Comparison of ENCODE assay signal across 20 mouse cellular contexts in genomic region chr5:46980326-46980725, GRCm38 (mm10).
DNase-seq lines count a peak whose midpoint lies in the region; ATAC-seq and TF ChIP-seq lines count a peak whose summit lies in the region.
"Had no signal": no experiment of that assay in that cellular context is flagged by ENCODE, and none has a peak within 500 bp of the region (broad histone marks: within the 10 kb centered on the region; RNA-seq: fewer than 3 reads in every experiment).

No protein-coding gene starts in this region.

- intact Hi-C loops in left cerebral cortex, adult 2 months (cut with DNase I): loop anchor here (10.0 kb wide), 1 partner anchor 536 kb away; no protein-coding TSS in a partner anchor
- intact Hi-C loops in left cerebral cortex, postnatal 36 days (cut with DNase I): no loop called here

- no peak overlapping the region for H3K9ac ChIP-seq in forebrain, postnatal 0 days
- H3K9ac ChIP-seq: forebrain, embryonic 15.5 days; liver, postnatal 0 days; midbrain, embryonic 12.5 days had no signal

- DNase-seq in forebrain, postnatal 0 days: peak; percentile 15
- no peak for DNase-seq in forebrain, embryonic 10.5 days (ENCODE audit: extremely low spot score, low spot score)
- DNase-seq in left cerebral cortex, adult 2 months (ENCODE audit: extremely low spot score in 1 of 2, low spot score in 2 of 2): no peak
- DNase-seq in left cerebral cortex, postnatal 36 days (ENCODE audit: low spot score in 2 of 2): no peak
- DNase-seq in 416B (ENCODE audit: low read depth) (peak; percentile 29), adipocyte (ENCODE audit: low spot score) (peak; percentile 51)
- no peak for DNase-seq in spleen, postnatal 4 days (ENCODE audit: low spot score in 2 of 2)
- no peak for DNase-seq in adrenal gland, adult 2 months
- DNase-seq: adrenal gland, postnatal 14 days; cerebellum, adult 8-10 months; gastrocnemius, adult 2 months; kidney, adult 11 months; kidney, postnatal 14 days; liver; liver, postnatal 0 days; spleen, adult 18-20 months; thymus, postnatal 14 days had no signal

- no peak overlapping the region for H3K4me3 ChIP-seq in forebrain, postnatal 0 days (ENCODE audit: low read depth, low read length)
- no peak overlapping the region for H3K4me3 ChIP-seq in forebrain, embryonic 10.5 days
- no peak overlapping the region for H3K4me3 ChIP-seq in left cerebral cortex, adult 2 months
- H3K4me3 ChIP-seq: forebrain, embryonic 15.5 days; gastrocnemius, adult 2 months; midbrain, embryonic 12.5 days had no signal

- H3K4me2 ChIP-seq in forebrain, postnatal 0 days (ENCODE audit: low read depth): no peak overlapping the region
- H3K4me2 ChIP-seq: forebrain, embryonic 15.5 days; midbrain, embryonic 12.5 days had no signal

- H3K27ac ChIP-seq in forebrain, postnatal 0 days (ENCODE audit: low read depth, low read length): no peak overlapping the region
- no peak overlapping the region for H3K27ac ChIP-seq in forebrain, embryonic 10.5 days
- no peak overlapping the region for H3K27ac ChIP-seq in left cerebral cortex, adult 2 months
- H3K27ac ChIP-seq: forebrain, embryonic 15.5 days; gastrocnemius, adult 2 months; macrophage; midbrain, embryonic 12.5 days had no signal

- 89% methylated on average over 2 of the region's 2 CpGs for WGBS in forebrain, postnatal 0 days
- WGBS in forebrain, embryonic 10.5 days: 80% methylated on average over 2 of the region's 2 CpGs

- H3K36me3 ChIP-seq in forebrain, postnatal 0 days (ENCODE audit: insufficient read depth): no peaks in the 10 kb centered on the region
- H3K36me3 ChIP-seq in forebrain, embryonic 10.5 days (replicated peaks): no peaks in the 10 kb centered on the region
- H3K36me3 ChIP-seq: forebrain, embryonic 15.5 days; midbrain, embryonic 12.5 days had no signal

- no peaks in the 10 kb centered on the region for H3K9me3 ChIP-seq in forebrain, postnatal 0 days (ENCODE audit: low read length)
- H3K9me3 ChIP-seq in forebrain, embryonic 10.5 days: no peaks in the 10 kb centered on the region
- H3K9me3 ChIP-seq: forebrain, embryonic 15.5 days; midbrain, embryonic 12.5 days had no signal

- H3K27me3 ChIP-seq in forebrain, postnatal 0 days (ENCODE audit: insufficient read depth, low read length): no peaks in the 10 kb centered on the region
- no peaks in the 10 kb centered on the region for H3K27me3 ChIP-seq in forebrain, embryonic 10.5 days (ENCODE audit: poor library complexity, severe bottlenecking)
- H3K27me3 ChIP-seq: forebrain, embryonic 15.5 days; midbrain, embryonic 12.5 days had no signal

- 0 out of 2 replicates have a peak, but pooled peaks have one; percentile 8 for TF ChIP-seq CTCF in forebrain, postnatal 0 days (IDR thresholded peaks at IDR 0.05; ENCODE audit: low read depth)
- TF ChIP-seq CTCF in left cerebral cortex, adult 2 months (IDR thresholded peaks at IDR 0.05): peak; percentile 29

- no peaks in the 10 kb centered on the region for H3K4me1 ChIP-seq in forebrain, postnatal 0 days (ENCODE audit: insufficient read depth)
- H3K4me1 ChIP-seq in forebrain, embryonic 10.5 days: no peaks in the 10 kb centered on the region
- H3K4me1 ChIP-seq: forebrain, embryonic 15.5 days; midbrain, embryonic 12.5 days had no signal

- ATAC-seq in forebrain, postnatal 0 days: no peak
- ATAC-seq: forebrain, embryonic 15.5 days; liver, postnatal 0 days had no signal

Comparison
In these comparisons a context has a peak if more than half of its experiments do, and no peak if none do; other contexts are left out.
1. DNase-seq: peak in forebrain, postnatal 0 days (single experiment), 416B (single experiment) and adipocyte (single experiment); none in forebrain, embryonic 10.5 days (single experiment), left cerebral cortex, adult 2 months (0 of 2), left cerebral cortex, postnatal 36 days (0 of 2), spleen, postnatal 4 days (0 of 2) and adrenal gland, adult 2 months (single experiment).